Mouse (Mus musculus) lung, adult 2 months (tissue): ENCODE data around the gene Cyb5r3.

Source experiments
- CTCF ChIP-seq: fragments of 200-500 bp; IDR thresholded peaks from 2 replicates; pipeline ENCODE4 v1.5.1; 2011; ENCODE audit warnings: mild to moderate bottlenecking, low read length, control low read depth; ENCODE audit not compliant: insufficient read depth
- POLR2A ChIP-seq: fragments of 200-500 bp; IDR thresholded peaks from 2 replicates; pipeline ENCODE4 v1.6.1; 2011; ENCODE audit warnings: low read depth, mild to moderate bottlenecking, control low read depth, low read length, borderline replicate concordance; ENCODE audit errors: extremely low read depth

GRCm38 (mm10) chr15:83155672-83156419 lies 16.5 kb downstream of the Cyb5r3 start:
- TF ChIP-seq POLR2A (no peak), CTCF (no peak)
